Mouse (Mus musculus) embryo, embryonic 9.5 days (tissue): ENCODE results near the gene Rmdn2.
A peak's percentile ranks its signal among the peaks of the same experiment; 100 is the strongest.

Source experiments
- DNase-seq: peaks from one replicate; pipeline ENCODE4 v3.0.0-alpha.2; 2017; ENCODE audit errors: extremely low spot score

The Rmdn2 gene

DNA sequence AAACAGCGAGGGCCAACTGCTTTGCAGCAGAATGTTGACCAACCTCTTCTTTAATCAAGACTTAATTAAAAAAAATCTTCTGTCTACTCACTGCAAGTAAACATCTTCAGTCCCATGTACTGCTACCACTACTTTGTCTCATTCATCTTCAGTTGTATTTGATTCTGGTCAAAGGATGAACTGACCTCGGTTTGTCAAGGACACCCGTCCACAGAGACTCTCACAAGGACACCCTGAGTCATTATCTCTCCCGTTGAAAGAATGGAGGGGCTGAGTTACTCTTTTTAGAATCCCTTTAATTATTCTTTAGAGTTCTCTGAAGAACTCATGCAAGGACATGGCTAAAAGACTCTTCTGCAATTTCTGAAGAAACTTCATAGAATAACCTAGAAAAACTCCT lies at the start of gene Rmdn2:
Gene Rmdn2 (plus strand): TSS at position 319 of the 400 bp plus-strand sequence.
- no peak for DNase-seq

DNA sequence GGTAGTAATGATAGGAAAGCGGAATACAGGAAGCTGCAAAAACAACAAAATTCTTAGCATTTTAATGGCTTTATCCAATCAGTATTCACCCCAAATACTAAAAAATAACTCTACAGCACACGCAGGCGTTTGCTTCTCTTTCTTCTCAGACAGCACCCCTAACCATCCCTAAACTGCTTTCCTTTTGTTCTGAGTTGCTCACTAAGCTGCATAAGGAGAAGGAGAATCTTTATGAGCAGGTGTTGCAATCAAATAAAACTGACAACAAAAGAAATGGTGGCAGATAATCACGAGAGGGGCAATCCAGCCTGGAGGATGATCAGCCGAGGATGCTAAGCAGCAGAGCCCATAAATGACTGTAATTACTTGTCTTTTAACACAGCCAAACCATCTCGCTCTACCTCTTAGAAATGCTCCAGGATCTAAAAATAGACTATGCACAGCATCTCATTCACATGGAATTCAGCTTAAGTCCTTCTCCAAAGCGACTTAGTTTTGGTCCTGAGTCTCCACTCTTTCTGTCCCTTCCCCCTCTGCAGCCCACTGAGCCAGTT lies 48.5 kb upstream of the Rmdn2 start:
- DNase-seq, result no peak

DNA sequence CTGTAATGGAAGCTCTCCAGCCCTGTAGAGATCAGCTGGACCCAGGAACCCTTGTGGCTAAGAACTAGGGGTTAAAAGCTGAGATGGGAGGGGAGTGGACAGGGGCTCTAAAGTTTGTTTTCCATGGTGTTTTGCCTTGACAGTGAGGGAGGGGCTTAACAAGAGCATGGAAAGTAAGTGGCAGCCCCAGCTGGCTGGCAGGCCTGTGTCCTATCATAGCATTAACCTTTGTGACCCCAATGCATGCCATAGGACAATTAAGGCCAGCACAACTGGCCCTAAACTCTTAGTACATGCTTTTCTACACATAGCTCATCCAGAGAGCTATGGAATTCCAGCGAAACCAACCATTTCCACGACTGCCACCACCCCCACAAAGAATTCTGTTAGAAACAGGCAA lies 47.9 kb upstream of the Rmdn2 start:
- DNase-seq, result peak; percentile 48

DNA sequence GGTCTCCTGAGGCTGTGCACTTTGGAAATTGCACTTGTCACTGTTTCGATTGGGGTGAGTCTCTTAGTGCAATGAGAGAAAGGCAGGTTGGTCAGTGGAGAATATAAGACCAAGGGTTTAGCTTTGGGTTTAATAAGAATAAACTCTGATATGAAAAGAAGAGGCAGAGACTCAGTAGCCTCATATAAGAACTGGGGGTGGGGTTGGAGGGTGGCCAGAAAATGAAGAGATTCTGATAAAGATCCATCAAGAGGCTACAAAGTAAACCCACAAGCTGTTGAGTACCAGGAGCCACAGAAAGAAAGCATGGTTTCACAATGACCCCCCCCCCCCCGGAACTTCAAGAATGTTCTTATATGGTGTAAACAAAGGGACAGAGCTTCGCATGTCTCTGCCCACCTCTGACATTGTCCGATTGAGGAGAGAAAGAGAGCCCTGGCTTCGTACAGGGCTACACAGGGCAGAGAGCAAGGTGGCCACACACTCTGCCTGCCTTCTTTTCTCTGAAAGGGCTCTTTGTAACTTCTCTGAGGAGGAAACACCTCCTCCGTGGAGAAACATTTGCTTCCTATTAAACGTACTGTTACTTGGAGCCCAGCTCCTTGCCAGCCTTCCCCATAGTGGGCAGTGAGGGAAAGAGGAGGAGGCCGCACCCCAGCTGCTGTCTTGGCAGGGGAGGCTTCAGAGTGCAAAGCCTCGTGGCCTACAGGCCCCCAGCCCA lies 46.3 kb upstream of the Rmdn2 start:
- peak; percentile 13 for DNase-seq

DNA sequence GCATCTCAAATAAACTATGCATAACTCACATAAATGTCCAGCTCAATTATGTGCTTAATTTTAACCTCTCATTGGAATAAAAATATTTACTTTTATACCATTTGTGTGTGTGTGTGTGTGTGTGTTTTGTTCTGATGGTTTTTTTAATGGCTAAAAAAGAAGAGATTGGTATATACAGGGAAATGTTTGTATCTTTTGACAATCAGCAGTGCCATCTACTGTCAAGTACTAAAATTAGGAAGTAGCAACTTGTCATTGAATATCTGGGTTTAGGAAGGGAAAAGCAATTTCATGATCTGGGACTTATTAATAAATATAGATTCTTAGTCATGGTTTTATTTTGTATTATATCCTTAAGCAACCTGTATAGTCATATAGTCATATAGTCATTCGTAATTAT lies 43.3 kb upstream of the Rmdn2 start:
- no peak for DNase-seq

DNA sequence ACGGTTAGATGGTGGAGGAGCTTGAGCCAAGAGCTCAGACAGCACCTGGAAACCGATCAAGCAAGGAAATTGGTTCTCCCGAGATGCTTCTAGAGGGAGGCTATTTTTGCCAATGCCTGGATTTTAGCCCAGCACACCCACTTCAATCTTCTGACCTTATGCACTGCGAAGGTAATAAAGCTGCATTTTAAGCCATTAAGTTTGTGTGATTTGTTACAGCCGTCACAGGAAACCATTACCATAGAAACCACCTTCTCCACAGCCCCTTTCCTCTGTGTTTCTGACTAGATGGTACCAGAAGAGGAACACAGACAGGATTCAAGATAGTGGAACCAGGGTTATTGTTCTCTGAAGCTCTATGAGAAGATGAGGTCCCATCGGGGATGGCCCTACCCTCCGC lies 33.3 kb upstream of the Rmdn2 start:
- DNase-seq, result no peak

DNA sequence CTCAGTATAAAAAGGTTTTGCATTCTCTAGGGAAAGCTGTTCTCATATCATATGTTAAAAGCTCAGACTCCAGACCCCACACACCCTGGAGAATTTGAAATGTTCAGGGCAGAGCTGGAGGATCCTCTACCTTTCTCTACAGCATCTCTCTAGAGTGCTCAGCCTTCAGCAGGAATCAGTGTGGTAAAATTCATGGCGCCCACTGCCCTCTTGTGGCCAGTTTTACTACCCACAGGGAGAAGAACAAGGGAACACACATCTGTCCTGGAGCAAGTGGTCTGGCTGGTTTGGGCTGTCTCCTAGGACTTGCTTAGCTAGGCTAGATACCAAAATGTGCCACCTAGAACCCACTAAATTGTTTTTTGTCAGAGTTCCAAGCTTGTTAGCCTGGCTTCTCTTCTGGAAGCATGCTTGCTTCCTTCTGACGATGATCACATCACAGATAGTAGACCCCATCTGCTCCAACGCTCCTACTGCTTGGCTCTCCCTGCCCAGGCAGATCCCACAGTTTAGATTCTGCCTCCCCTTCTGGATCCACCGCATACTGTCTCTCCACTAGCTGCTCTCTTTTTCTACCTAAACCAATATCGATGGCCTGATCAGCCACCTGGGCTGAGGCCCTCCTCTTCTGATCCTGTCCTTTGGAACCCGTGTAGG lies 31.3 kb upstream of the Rmdn2 start:
- peak; percentile 77 for DNase-seq

DNA sequence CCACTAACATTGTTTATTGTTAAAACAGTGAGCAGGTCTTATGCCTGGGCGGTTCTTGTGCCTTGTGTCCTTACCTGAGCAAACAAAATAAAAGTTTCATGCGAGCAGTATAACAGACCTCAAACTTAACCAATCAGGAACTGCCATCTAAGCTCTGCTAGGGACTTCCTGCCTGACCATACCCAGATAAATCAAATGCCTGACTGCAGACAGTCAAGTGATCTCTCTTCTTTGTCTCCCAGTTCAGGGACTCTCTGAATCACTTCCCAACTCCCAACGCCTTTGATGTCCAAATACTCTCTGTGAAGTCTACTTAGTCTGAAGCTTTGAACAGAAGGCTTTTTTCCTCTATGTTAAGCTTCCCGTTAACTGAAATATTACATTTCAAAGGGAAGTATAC lies 28.2 kb upstream of the Rmdn2 start:
- no peak for DNase-seq

DNA sequence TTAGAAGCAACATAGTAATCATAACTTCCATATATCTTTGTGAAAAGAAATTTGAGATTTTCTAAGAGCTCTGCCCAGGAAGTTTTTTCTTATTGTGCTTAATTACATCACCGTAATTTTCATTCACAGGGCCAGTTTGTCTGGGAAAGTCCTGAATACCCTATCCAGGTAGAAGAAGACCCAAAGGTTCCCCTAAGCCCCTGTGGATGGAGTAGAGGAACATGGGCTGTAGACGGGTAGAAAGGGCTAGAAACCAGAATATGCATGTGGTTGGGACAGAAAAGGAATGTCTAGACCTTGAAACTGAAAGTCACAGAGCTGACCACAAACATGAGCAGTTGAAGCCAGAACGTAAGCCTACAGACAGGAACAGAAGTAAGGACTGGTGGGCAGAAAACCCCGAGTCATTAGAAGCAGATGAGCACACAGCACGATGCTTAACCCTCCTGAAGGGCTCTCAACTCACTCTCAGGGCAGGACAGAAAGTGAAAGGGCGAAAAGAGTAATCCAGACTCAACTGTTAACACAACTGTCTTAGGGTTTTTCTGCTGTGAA lies 27.3 kb upstream of the Rmdn2 start:
- DNase-seq, result no peak

DNA sequence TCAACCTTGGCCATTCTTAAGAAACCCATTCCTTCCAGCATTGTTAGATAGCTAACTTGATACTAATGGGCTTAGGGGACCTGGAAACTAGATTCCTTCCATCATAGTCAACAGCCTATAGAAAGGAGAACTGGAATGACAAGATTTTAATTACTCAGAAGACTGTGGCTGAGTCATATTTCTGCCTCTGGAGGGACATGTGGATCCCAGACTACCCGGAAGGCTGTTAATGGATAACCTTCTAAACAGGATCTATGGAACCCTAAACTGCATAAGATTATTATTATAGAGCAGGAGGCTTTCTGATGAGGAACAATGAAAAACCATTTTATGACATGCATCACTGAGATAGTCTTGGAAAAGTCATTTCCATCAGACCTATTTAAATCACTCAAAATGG lies 21.8 kb upstream of the Rmdn2 start:
- DNase-seq, result no peak

DNA sequence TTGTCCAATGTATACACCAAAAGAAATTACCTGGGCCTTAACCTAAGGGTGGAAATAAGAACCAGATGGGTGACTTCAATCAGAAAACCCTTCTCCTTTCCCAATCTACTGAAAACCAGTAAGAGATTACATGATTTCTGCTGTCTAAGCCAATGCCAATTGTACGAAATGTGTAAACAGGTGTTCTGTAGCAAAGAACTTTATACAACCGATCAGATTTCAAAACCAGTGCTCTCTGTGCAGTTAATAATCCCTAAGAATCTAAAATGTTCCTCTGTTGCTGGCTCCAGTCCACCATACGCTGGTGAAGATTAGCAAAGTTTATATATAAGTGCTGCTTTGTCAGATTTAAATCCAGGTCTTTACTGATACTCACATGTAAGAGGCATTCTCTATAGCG lies 15.7 kb upstream of the Rmdn2 start:
- DNase-seq, result no peak

DNA sequence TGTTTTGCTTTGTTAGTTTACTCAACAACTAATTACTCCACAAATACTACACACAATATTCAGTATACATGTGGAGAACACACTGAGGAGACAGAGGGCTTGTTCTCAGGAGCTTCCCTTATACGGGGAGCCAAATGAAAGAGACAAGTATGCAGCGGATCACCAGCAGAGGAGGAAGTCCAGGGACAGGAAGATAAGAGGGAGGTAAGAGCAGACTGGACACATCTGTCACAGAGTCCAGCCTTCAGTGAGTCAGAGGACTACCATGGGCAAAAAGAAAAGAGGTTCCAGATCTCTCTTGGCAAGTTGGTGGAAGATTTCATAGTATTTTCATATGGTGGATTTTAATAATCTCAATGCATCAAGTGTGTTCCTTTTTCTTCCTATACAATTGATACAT lies 13.5 kb upstream of the Rmdn2 start:
- no peak for DNase-seq

DNA sequence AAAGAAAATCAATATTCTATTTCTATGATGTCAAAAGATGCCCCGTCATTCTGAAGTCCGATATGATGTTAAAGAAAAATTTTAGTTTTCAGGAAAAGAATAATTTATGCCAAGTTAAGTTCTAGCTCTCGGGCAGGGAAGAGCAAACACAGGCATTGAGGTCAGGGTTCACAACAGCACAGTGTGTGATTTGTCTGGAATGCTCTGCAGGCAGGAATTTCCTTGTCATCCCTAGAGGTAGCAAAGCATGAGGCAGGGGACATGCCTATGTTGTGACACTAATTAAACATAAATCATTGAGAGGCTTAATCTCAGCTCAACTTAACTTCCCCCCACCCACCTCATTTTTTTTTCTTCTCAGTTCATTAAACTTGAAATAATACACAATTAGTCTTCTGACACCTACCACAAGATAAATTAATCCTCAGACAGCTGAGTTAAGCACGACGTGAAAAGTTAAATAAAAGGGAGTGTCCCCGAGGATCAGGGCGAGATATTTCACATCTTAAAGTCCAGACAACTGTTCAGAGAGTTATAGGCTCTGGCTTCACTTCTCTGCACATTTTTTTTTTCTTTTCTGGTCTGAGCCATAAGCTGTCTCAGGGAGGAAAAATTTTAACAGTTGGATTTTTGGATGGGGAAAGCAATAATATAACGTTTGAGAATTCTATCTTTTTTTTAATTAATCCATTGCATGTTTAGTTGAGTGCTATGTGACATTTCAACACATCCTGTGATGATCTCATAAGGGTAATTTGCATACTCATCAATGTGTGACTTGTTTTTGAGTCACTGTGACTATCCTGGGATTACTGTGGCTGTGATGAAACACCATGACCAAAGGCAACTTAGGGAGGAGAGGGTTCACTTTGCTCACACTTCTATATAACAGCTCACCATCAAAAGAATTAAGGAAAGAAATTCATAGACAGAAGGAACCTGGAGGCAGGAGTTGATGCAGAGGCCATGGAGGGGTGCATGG lies 12.8 kb upstream of the Rmdn2 start:
- DNase-seq, result peak; percentile 32

DNA sequence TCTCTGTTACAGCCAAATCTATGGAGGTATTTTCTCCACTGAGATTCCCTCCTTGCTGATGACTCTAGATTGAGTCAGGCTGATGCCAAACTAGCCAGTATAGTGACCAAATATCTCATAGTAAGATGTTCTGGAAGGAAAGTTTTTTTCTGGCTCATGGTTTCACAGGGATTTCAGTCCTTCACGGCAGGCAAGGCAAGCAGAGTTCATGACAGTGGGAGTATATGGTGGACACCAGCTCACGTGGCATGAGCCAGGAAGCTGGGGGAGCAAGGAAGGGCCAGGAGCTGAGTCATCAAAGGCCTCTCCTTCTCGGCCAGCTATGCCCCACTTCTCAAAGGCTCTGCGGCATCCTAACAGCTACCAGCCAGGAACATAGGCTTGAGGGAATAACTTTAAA lies 11.6 kb upstream of the Rmdn2 start:
- DNase-seq, result no peak

DNA sequence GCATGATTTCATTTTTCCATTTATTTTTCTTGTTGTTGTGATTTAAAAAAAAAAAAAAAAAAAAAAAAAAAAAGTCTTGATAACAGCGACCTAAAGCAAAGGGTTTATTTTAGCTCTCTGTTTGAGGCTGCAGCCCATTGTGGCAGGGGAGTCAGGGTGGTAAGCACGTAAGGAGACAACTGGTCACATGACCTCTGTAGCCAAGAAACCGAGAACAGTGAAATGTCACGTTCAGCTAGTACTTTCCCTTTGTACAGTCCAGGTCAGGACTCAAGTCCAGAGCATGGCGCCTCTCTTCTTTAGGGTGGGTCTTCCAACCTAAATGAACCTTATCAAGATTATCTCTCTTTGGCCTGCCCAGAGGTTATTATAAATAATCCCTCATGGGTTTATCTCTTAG lies 9.3 kb upstream of the Rmdn2 start:
- DNase-seq, result no peak

DNA sequence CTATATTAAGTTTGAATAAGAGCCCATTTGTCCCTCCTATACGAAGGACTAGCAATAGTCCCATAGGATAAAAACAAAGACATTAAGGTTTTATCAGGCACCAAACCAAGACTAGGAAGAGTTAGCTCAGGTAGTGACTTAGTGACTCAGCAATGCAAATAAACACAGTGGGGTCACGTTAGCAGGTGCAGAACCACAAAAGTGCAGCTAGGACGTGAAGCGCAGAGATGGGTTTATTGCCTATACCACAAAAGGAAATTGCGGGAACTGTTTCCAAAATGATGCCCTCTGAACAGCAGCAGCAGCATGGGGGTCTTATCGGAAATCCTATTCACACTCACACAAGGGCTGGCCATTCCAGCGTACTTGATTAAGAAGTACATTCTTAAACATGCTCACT lies 8.2 kb upstream of the Rmdn2 start:
- no peak for DNase-seq

DNA sequence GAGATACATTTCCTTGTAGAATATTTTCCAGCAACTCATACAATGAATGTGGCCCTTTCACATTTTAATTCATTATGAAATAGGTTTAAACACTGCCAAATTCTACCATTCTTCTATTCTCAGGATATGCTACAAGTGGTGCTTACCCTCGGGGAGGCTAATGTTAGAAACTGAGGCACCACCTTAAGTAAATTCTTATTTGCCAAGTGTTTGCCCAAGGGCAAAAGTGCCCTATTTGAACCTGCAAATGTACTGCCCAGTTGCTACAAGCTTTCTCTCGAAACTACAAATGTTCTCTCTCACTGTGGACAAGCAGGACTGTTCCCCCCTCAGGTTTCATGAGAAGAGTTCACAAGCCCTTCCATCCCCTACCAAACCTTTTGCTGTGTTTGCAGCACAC lies 5.9 kb upstream of the Rmdn2 start:
- DNase-seq, result no peak

DNA sequence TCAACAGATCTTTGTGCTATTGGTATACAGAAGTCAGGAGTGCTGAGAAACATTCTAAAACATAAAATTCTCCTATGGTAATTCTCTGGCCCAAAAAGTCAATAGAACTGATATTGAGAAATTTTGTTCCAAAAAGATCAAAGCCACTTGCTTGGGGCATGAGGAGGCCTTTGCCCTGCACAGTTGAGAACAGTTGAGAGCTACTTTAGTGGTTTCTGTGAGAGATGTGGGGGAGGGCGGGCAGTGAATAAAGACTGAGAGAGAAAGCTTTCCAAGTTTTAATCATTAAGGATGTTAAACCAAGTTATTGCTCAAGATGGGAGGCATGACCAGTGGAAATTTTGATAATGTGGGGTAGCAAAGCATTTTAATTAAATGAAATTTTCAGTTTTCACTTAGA lies 2.0 kb upstream of the Rmdn2 start:
- no peak for DNase-seq

DNA sequence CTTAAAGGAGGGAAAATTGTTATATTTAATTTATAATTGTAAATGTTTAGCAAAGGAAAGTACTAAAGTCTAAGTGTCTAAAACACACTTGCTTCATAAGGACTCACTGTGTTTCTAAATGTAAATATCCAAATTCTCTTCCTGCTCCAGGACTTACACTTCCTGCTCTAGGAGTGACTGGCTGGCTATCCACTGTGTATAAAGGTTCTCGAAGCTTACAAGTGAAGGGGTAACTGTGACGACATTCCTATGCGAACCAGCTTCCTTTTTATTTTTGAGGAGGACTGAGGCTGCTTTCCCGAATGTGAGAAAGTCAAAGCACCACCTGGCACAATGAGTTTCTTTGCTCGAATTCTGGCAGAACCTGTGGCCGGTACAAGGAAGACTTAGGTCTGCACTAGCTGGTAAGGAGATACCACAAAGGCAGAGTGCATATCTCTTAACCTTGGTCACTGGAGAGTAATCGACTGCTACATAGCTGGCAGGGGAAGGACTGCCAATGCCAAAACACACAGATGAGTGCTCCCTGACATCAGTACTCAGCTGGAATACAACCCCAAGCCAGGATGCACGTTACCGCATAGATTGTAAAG lies 1.4 kb upstream of the Rmdn2 start:
- DNase-seq, result no peak

DNA sequence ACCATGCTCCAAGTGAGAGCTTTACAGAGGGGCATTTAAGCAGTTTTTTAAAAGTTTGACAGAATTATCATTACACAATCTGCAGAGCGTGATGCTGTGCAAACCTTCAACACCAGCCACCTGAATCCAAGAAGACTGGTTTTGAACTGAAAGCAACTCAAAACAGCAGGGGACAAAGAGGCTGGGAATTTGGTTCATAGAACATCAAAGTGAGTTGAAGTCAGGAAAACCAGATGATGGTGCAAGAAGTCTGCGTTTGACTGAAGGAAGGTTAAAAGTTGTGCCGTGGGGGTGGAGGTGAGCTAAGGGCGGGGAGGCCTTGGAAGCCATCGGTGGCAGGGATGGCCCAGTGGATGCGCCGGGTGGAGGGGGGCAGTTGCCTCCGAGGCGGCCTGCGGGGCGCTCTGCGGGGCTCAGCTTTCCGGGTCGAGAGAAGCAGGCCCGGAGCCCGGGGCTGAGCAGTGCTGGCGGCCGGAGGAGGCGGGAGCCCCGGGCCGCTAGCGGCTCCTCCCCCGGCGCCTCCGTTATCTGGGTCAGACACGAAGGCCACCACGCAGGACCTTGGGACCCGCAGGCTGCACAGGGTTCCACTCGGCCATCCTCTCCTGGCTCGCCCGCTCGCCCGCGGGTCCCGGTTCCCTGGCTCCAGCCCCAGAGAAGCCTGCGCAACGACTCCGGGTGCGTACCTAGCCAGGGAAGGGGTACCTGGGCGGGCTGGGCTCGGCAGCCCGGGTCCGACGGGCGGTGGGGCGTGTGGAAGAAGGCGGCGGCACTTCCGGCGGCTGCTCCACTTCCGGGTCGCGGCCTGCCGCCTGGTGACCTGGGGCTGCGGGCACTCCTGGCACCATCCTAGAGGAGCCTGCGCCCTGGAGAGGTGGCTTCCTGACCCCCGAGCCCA lies 3.3 kb downstream of the Rmdn2 start:
- DNase-seq, result peak; percentile 83

DNA sequence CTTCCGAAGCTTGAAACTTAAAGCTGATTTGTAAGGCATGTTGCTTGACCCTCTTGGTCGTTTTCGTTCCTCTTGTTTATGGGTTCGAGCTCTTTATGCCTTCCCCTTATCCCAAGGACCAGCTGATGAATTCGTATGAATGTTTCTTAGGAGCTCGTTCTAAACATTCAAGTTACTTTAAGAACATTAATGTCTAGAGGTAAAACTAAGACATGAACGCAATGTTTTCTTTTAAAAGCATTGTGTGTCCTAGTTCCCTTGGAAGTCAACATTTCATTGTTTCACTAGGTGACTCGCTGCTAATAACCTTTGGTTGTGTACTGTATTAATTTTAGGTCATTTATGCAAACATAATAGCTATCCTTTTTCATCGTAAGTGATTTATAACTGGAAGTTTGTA lies 4.2 kb downstream of the Rmdn2 start:
- no peak for DNase-seq
